Mouse (Mus musculus) cerebellum, postnatal 25 days (tissue): ENCODE results near the gene Galnt14.

Experiments
- DNase-seq, 2 experiments: peaks; one replicate each; pipeline ENCODE4 v3.0.0; 2021; ENCODE audit warnings: mixed read lengths in 2 of 2

Galnt14 gene

DNA sequence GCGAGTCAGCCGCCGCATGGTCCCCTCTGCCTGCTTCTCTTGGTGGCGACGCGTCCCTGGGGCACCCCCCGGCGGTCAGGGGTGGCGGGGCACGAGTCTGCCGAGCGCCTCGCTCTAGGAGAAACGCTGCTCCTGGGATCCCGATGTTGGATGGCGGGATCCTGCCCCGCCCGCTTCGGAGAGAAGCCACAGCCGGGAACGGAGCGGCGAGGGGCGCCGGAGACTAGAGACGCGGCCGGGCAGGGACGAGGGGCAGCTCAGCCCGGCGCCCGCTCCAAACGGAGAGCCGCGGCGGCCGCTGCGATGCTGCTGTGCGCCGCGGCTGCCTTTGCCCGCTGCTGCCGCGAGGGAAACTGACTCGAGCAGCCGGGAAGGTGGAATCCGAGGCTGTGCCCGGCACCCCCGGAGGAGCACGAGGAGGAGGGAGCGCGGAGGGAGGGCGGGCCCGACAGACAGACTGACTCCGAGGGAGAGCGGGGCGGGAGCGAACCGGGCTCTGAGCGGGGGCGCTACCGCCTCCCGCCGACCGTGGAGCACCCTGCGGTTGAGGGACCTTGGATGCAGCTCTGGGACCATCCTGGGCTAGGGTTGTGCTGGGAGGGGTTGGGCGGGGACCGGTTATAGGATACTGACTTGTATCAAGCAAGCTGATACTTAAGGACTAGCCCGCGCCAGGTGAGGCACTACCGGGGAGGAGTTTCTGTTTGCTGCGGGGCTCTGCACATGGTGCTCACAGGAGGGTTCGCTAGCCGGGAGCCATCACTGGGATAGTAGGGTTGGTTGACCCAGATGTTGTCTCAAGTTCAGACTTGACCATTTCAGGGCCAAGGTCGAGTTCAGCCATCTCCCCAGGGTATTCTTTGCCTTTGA lies at the start of gene Galnt14:
Galnt14 (minus strand) TSS at position 412 of the 870 bp plus-strand sequence.
- DNase-seq: peak; percentile 50 to 66

DNA sequence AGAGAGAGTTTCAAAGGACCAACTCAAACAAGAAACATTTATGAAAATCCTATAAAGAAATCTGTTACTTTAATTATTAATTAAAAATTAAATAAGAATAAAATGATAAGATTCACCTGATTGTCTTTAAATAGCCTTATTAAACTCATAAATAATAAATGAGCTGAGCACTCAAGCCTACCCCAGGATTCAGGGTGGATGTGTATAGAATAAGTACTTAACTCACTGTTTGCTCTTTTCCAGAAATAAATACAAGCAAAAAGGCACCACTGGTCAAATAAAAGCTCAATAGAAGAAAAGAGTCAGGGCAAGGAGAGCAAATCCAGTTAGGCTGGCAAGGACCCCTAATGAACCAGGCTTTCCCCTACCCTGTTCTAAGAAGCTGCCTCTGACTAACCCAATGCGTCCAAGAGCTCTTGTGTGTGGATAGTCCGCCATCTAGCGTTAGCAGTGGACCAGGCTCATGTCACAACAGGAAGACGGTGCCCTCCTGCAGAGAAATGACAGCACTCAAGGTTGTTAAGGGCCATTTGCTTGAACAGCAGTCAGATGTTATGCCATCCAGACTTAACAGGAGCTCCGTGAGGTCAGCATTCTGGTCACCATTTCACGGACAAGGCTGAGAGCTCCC lies 33.5 kb upstream of the Galnt14 start:
- peak; percentile 79 to 87 for DNase-seq

DNA sequence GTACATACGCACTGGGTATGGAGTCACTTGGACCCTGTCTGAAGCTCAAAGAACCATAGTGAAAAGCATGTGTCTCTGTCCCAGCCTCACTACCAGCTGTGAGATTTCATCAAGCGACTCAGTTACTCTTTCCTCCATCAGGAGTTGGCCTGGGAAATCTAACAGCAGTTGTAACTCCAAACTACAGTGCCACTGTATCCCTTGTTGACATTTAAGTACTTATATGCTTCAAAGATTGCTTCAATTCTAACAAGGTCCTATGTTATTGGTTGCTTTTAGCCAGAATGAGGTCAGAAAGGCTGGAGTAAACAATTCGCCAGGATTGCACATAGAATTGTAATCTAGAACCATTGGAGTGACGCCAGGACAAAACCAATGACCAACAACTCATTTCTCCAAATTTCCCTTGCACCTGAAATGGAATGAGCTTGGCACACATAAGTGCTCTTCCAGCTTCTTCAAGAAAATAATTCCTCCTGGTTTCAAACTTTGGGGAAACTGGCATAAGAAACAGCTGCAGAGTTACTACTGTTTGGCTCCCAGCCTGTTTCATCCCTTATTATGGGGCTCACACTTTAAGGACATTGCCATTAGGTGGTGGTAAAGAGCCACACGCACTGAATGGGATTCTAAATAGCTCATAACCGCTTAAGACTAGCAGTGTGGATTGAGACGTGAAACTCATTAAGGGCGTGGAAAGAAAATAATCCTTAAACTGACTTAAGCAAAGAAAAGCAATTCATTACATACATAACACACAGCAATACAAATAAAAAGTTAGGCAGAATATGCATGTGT lies 13.8 kb upstream of the Galnt14 start:
- peak in 1 of 2 experiments; percentile 34 for DNase-seq

DNA sequence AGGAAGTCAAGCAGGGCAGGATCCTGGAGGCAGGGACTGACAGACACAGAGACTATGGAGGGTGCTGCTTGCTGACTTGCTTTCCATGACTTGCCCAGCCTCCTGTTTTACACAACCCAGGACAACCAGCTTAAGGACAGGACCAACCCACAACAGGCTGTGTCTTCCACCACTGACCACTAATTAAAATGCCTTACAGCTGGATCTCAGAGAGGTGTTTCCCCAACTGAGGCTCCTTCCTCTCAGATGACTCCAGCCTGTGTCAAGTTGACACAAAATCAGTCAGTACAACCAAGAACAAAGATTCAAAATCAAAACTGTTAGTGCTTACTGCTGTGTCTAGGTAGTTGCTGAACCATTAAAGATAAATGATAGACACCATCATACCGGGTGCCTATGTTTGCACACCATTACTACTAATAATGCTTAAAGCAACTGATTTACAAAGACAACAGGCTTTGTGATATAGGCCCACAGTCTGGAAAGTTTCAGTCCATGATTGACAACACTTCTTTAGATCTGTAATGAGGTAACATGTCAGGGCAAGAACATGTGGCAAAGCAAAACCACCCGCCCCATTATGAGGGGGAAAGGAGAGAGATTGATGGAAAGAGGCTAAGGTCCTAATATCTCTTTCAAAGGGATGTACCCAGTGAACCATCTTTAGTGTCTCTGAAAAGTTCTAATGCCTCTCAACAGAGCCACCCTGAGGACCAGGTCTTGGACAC lies 8.9 kb upstream of the Galnt14 start:
- DNase-seq: no peak

DNA sequence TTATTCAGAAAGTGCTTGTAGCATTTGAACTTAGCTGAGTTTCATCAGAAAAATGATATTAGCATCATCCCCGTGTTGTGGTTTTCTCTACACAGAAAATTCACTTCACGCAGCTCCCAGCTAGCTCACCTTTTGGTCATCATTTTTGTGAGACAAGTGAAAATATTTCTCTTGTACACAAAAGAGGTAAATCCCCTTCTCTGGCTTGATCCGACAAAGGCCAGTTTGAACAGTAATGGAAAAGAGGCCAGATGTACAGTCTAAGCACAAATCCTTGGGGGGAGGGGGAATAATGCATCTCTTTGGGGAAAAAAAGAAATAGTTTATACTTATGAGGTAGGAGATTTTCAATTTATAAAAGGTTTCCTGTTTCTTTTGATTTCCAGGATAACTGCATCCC lies 6.4 kb upstream of the Galnt14 start:
- no peak for DNase-seq

DNA sequence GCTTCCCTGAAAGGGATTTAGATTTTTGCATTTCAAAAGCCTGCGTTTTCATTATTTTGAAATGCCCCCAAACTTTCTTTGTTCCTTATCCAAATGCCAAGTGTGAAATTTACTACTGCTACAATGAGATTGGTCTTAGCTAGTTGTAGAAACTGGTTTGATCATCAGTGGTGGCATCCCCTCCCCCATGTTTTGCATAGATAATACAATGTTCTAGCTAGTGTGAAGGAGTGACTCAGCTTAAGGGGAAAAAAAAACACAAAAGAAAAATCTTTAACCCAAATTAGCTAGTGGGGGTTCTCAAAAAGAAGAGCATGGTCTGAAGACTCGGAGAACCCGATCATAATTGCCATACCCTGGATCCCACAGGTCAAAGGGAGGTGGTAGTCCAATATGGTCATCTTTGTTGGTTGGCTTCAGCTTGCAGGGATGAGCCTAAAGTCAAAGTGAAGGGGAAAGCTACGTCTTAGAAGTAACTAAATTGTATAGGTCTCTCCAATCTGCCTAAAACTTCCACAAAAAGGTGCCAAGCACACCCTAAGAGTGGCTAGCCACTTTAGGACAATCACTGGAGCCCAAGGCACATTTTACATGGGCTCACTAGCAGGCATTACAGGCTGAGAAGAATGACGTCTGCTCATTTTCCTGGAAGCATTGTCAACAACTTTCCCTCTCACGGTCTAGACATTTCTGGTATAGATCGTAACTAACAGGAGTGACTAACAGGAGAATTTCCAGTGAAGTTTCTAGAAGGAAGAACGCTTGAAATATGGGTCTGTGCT lies 4.4 kb upstream of the Galnt14 start:
- DNase-seq: no peak

DNA sequence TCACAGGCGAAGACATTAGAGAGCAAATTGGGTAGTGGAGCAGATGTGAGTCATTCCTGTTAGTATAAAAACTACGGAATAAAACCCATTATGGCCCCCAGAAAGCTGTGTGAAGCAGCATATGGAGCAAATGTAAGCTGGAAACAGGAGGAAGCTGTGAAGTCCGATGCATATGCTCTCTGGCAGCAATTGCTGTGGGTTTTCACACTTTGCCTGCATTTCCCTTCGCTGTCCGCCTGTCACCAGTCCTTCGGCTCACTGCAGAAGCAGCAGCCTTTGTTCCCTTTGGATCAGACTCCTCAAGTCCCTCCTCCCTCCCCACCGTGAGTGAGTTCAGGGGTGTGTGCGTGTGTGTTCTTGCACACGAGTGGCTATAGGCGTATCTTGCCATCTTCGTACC lies 3.1 kb upstream of the Galnt14 start:
- DNase-seq: peak; percentile 27 to 36

DNA sequence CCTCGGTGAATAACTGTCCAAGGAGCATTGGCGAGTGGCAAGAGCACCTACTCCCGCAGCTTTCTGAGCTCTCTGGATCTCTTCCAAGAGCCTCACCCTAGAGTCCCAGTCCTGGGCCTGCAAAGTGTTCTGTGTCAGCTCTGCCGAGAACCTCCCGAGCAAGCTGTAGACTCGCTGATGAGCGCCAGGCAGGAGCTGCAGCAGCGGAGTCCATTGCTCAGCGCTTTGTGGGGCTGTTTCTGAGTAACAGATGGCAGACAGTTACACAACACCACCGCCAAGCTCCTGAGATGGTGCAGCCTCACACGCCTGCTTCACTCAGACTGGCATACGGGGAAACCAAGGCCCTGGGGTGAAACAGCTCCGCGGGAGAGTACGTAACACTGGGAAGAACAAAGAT lies 1.7 kb upstream of the Galnt14 start:
- peak; percentile 65 to 77 for DNase-seq

DNA sequence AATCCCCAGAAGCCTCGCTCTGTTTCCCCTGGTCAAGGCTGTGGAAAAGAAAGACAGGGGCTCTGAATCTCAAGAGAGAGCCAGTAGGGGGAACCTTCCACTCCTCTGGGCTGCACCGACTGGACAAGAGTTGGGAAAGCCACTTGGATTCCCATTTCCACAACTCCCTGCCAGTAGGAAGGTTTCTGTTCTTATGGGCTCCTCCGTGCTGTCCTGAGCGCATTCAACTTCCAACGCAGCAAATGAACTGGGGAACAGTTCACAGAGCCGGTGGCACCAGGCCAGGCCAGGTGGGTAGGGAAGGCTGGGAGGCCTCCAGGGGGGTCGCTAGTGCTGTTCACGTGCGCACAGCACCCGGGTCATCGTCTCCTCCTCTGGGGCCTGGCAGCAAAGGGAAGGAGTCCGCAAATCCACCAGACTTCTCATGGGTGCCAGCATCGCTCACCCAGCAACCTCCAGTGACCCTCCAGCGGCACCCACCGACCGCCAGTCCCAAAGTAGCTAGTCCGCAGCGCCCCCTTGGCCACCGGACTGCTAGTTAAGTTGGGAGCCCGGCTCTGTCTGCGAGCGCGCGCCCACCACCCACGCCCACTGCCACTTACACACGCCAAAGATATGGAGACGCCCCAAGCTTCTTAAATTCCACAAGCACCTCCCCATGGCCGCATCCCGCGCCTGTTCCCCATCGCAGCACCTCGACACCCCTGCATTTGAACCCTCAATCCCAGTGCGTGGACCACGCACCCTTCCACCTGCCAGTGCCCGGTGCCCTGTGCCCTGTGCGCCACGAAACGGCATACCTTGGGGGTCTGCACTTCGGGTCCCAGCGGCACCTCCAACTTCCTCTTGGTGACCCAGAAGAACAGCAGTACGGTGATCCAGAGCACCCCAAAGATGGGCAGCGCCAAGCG lies 867 bp downstream of the Galnt14 start:
- peak; percentile 31 to 40 for DNase-seq

DNA sequence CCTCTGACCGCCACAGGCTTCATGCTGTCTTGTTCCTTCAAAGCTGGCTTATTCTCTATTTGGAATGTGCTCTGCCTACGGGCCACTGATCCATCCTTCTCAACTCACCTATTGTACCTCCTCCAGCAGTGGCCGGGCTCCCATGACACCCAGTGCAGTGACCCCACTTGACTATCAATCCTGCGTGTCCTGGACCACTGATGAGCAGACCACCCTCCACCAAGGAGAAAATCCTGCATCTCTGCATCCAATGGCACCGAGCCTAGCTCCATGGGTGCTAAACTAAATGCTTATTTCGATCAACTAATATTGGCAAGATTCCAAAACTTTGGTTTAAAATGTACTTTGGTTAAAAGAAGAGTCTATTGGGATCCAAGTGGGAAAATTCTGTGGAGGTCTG lies 1.8 kb downstream of the Galnt14 start:
- no peak for DNase-seq

DNA sequence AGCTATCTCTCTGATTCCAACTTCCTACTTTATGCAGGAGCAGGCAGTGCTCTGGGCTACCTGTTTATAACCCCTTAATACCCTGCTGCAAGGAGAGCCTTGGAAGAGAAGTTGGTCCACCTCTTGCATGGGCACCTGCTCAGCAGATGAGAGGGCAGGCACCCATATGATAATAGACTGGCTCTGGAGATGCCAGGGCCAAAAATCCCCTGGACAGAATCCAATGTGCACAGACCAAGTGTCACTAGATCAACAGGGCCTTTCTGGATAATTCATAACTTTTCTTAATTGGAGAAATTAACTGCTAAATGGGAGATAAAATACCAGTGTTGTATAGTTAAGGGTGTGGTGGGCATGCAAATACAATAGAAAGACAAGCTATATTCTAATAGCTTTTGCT lies 6.7 kb downstream of the Galnt14 start:
- no peak for DNase-seq

DNA sequence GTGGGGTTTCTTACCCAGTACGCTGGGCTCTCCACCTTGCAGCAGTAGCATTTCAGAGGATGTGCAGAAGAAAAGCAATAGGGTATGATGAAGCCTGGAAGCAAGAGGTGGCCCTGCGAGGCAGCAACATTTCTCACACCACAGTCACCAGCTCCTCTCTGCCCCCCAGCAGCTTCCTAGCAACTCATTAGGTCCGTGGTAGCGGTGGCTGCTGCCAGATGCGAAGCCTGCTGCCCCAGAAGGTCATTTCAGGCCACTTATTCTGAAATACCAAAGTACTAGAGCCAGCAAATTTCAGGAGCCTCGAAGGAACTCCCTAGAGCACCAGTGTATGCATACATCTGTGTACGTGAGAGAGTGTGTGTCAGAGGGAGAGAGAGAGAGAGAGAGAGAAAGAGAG lies 9.2 kb downstream of the Galnt14 start:
- no peak for DNase-seq

DNA sequence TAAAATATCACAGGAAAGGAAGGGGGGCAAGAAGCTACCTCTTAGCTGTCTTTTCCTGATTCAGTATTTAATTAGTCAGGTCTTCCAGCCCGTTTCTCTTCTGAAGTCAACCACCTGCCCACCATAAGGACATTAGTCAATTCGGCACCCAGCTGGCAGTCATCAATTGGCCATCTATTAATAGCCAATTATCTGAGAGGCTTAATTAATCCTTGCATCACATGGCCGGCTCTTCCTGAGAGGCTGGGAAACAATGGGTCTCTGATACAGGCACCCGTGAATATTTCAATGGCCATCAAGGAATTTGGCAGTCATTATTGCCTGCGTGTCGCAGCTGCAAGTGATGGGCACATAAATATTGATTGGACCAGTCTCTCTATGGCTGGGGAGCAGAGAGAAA lies 10.4 kb downstream of the Galnt14 start:
- DNase-seq: no peak

DNA sequence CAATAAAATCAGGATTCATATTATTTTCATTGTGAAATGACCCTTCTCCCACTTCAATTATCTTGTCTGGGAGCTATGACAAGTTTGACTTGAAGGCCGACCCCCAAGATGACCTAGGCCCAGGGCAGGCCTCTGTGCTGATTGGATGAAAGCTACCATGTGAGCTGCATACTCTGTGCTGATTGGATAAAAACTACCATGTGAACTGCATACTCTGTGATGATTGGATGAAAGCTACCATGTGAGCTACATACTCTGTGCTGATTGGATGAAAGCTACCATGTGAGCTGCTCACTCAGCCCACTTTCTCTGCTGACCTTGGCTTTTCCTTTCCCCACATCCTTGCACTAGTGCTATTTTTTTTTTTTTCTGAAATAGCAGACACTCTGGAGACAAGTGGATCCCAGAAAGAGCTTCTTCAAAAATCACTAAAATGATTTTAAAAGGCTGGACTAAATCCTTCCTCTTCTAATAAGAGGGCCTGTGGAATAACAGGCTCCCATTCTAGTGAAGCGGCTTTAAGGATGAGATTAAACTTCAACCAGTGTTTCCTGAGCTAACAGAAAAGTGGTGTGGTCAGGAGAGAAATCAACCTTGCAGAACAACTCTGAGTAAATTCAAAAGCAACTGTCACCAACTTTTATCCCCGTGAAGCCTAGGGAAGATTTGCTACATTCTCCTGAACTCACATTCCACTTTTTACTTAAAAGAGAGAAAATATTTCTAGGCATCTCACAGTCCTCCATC lies 15.9 kb downstream of the Galnt14 start:
- no peak for DNase-seq

DNA sequence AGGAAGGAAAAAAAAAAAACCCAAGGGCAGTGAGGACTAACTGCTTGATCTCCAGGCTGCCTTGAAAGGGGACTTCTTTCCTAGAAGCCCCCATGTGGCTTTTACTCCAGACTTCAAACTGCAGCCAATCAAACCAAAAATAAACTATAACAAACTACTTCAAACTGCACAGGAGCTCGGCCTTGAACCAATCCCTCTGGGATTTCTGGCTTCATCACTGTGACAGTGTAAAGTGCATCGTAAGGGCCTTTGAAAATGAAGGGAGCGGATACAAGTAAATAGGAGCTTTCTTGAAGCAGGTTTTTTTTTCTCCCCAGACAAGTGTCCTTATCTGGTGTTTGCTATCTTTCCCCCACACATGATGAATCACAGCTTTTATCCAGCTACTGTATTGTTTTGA lies 22.0 kb downstream of the Galnt14 start:
- DNase-seq: no peak

DNA sequence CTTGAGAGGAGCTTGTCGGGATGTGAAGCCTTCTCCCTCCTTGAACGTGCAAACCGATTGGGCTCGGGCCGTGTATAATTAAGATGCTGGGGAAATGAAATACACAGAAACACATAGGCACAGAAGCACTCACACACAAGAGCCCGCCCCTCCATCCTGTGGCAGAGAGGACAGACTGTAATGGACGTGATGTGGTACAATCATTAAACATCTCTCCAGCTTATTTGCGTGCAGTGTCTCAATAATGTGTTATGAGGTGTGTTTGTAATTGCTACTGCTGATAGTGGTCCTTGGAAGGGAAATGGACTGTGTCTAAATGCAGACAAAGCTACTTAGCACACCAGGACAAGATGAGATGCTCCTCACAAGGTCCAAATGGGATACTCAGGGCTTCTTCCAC lies 24.0 kb downstream of the Galnt14 start:
- DNase-seq: no peak

DNA sequence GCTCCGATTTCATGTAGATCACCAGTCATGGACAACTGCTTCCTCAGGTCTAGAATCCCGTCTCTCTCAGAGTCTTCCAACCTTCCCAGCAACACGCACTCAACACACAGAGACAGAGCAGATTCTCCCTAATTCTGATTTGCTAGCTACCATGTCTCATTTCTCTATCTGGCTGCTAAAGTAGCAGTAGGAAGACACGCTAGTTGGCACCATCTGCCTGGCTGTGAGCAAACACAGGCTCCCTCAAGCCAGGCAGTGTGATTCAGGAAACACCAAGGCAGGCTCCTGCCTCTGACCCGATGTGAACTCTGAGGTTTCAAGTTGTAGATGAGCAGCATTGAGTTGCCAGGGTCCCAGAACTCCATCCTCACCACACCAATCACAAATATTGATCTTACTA lies 25.5 kb downstream of the Galnt14 start:
- no peak for DNase-seq

DNA sequence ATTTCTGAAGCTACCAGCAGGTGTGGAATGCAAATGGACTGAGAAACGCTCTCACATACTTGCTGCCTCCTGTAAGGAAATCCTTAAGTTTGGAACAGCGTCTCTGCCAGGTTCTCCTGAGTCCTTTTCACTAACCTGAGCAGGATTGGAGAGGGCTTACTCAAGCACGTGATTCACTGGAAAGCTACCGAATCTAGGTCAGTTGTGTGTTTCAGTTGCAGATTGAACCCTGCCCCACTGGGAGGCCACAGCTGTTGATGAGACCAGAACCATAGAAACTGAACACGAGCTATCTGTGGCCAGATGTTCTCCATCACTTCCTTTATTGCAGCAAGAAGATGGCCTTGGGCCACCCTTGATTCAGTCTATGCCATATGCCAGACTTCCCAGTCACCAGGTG lies 38.3 kb downstream of the Galnt14 start:
- DNase-seq: no peak

DNA sequence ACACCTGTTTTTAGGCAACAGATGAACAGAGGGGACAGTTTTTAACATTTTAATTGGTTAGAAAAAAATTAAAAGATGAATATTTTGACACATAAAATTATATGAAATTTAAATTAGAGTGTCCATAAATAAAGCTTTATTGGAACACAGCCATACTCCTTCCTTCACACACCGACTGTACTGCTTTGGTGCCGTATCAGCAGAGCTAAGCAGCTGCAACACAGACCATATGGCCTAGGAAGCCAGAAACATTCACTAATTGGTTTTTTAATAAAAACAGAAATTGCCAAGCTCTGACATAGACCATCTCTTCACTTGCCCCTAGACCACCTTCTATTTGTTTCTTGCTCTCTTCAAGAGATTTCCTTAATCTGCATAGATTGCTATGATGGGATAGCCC lies 40.2 kb downstream of the Galnt14 start:
- DNase-seq: no peak

DNA sequence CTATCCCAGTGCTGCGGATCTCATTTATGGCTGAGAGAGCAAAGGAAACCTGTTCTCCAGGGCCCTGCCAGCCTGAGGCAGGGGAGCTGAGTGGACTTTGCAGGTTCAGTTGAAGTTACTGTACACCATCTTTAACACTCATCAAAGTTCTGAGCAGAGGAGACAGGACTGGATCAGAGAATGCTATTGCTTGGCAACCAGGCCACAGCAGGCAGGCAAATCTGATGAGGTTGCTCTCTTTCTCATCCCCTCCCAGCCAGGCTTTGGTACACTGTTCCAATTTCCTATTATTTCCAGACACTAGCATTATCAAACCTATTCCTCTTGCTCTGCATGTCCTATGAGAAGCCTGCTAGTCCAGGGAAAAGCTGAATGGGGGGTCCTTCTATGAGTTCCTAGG lies 41.3 kb downstream of the Galnt14 start:
- no peak for DNase-seq
